Mouse (Mus musculus) spleen, embryonic (tissue): Measurements from ENCODE around the gene Snrpa1.

Experiments used
- CTCF ChIA-PET: fragments of 350-600 bp; sonication (Branson Sonifier 250); formaldehyde crosslinking; loops from one replicate; lab custom pipeline; 2022; lab: Charles Lee

Snrpa1 gene

GRCm38 (mm10) chr7:66111211-66111610 is 52.4 kb downstream of the Snrpa1 start:
- CTCF ChIA-PET: interaction anchor here (0.6 kb wide), 1 partner anchor 54 kb away, joined by 3 read pairs; no protein-coding TSS in a partner anchor

GRCm38 (mm10) chr7:66113561-66113960 is 54.8 kb downstream of the Snrpa1 start:
- CTCF ChIA-PET: interaction anchor here (0.7 kb wide), 1 partner anchor 10 kb away, joined by 4 read pairs; no protein-coding TSS in a partner anchor

GRCm38 (mm10) chr7:66115821-66116343 is 57.1 kb downstream of the Snrpa1 start:
- CTCF ChIA-PET: interaction anchor here (0.5 kb wide), 1 partner anchor 62 kb away, joined by 3 read pairs; no protein-coding TSS in a partner anchor

- CTCF ChIA-PET: interaction anchor here (0.7 kb wide), 1 partner anchor 196 kb away, joined by 5 read pairs; no protein-coding TSS in a partner anchor
Measured at GRCm38 (mm10) chr7:66116906-66117482, 58.2 kb downstream of the Snrpa1 start.

GRCm38 (mm10) chr7:66118046-66118445 is 59.2 kb downstream of the Snrpa1 start:
- CTCF ChIA-PET: no interaction called here

GRCm38 (mm10) chr7:66118796-66119195 is 60.0 kb downstream of the Snrpa1 start:
- CTCF ChIA-PET: no interaction called here

GRCm38 (mm10) chr7:66120139-66120538 is 61.3 kb downstream of the Snrpa1 start:
- CTCF ChIA-PET: interaction anchor here (0.6 to 1.5 kb wide), 2 partner anchors 126 to 169 kb away, joined by 3 read pairs; no protein-coding TSS in a partner anchor

- CTCF ChIA-PET: interaction anchor here (1.5 kb wide), 1 partner anchor 126 kb away, joined by 3 read pairs; no protein-coding TSS in a partner anchor
Measured at GRCm38 (mm10) chr7:66120702-66121396, 62.0 kb downstream of the Snrpa1 start.
